Mouse (Mus musculus) forebrain, embryonic 14.5 days (tissue): ENCODE results near the gene Usp6nl. TPM values are rescaled to one million over a fixed set of nuclear protein-coding genes. Genes with fewer than 3 reads are reported as not detected.

Experiments used
- ATAC-seq: fragments of 200-750 bp; cut with Nextera tagmentation; 2 replicates; pipeline ENCODE4 v1.8.0; 2017; ENCODE audit warnings: mild to moderate bottlenecking, moderate library complexity
- DNase-seq: peaks from one replicate; pipeline ENCODE4 v3.0.0-alpha.2; 2015; ENCODE audit warnings: low spot score
- H3K27ac ChIP-seq: fragments of 300-500 bp; sonication (generic); 2 replicates; pipeline ENCODE4 v1.5.1; 2014; ENCODE audit warnings: low read depth, mild to moderate bottlenecking, control low read depth, low read length, moderate library complexity
- H3K27me3 ChIP-seq: fragments of 300-500 bp; sonication (generic); replicated peaks from 2 replicates; pipeline ENCODE4 v1.6.1; 2014; ENCODE audit warnings: low read length, control low read depth, mixed read lengths; ENCODE audit not compliant: control insufficient read depth, insufficient read depth
- H3K36me3 ChIP-seq: fragments of 300-500 bp; sonication (generic); 2 replicates; pipeline ENCODE4 v1.6.1; 2014; ENCODE audit warnings: low read length, control low read depth; ENCODE audit not compliant: control insufficient read depth, insufficient read depth
- H3K4me1 ChIP-seq: fragments of 300-500 bp; sonication (generic); 2 replicates; pipeline ENCODE4 v1.6.1; 2014; ENCODE audit warnings: antibody characterized with exemption, low read length, control low read depth; ENCODE audit not compliant: control insufficient read depth, insufficient read depth
- H3K4me2 ChIP-seq: fragments of 300-500 bp; sonication (generic); 2 replicates; pipeline ENCODE4 v1.6.1; 2014; ENCODE audit warnings: mild to moderate bottlenecking, control low read depth, low read length
- H3K4me3 ChIP-seq: fragments of 300-500 bp; sonication (generic); 2 replicates; pipeline ENCODE4 v1.5.1; 2014; ENCODE audit warnings: low read depth, low read length, control low read depth
- H3K9ac ChIP-seq: fragments of 300-500 bp; sonication (generic); 2 replicates; pipeline ENCODE4 v1.6.1; 2014; ENCODE audit warnings: mild to moderate bottlenecking, low read length, control low read depth, moderate library complexity
- H3K9me3 ChIP-seq: fragments of 300-500 bp; sonication (generic); replicated peaks from 2 replicates; pipeline ENCODE4 v1.6.1; 2016; ENCODE audit warnings: low read length, control low read depth, mixed read lengths; ENCODE audit not compliant: control insufficient read depth
- WGBS: fragments of 180-500 bp; shearing (Covaris S2); extraction: QIAGEN DNeasy Blood & Tissue Kit; methylation state at CpG from one replicate; pipeline ENCODE4 v1.1.7; 2014; 5-methylcytosine and 5-hydroxymethylcytosine counted together
- polyA plus RNA-seq: library from polyadenylated mRNA; unstranded; fragments of >200 nt; fragmentation: Nextera tagmentation; extraction: Ambion mirVana; gene quantifications from 2 replicates; pipeline ENCODE4 v1.2.1, GENCODE M21; 2014

The Usp6nl gene
- polyA plus RNA-seq, 1 experiment from 2014 or later = 6.6 TPM

DNA sequence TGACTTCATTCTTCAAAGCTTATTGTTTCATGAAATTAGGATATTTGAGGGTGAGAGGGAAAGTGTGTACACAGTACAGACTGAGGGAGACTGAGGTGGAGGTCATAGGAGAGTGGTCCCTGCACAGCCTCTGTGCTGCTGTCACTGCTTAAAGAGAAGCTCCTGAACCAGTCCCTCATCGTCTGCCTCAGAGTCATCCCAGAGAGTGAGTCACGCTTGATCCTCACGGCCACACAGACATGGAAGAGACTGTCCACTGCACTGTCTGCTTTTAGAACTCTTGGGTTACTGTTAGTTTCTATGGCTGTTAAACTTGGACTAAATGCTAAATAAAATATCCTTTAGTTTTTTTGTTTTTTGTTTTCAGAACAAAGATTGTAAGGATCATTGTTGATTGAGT lies 3.2 kb downstream of the Usp6nl start:
- WGBS = 56% methylated on average over 3 of the region's 3 CpGs
- Histone ChIP-seq H3K9me3 (no peaks in the 10 kb centered on the region), H3K27ac (no peak overlapping the region), H3K4me3 (no peak overlapping the region), H3K36me3 (no peaks in the 10 kb centered on the region), H3K9ac (no peak overlapping the region), H3K4me1 (peaks cover 16% of the 10 kb centered on the region), H3K27me3 (no peaks in the 10 kb centered on the region), H3K4me2 (no peak overlapping the region)
- DNase-seq (no peak), ATAC-seq (no peak)

GRCm38 (mm10) chr2:6328927-6329326 lies 6.5 kb downstream of the Usp6nl start:
- H3K36me3 ChIP-seq = no peaks in the 10 kb centered on the region
- H3K9ac ChIP-seq = no peak overlapping the region
- H3K4me2 ChIP-seq = no peak overlapping the region
- WGBS = 85% methylated on average over 7 of the region's 7 CpGs
- H3K27ac ChIP-seq = no peak overlapping the region
- H3K4me3 ChIP-seq = no peak overlapping the region
- H3K27me3 ChIP-seq = no peaks in the 10 kb centered on the region
- DNase-seq (no peak), ATAC-seq (no peak)
- H3K4me1 ChIP-seq = peaks cover 13% of the 10 kb centered on the region
- H3K9me3 ChIP-seq = no peaks in the 10 kb centered on the region

- no peak overlapping the region for H3K9ac ChIP-seq
- no peaks in the 10 kb centered on the region for H3K4me1 ChIP-seq
- no peaks in the 10 kb centered on the region for H3K27me3 ChIP-seq
- H3K4me2 ChIP-seq = no peak overlapping the region
- WGBS = 92% methylated on average over 8 of the region's 8 CpGs
- no peak overlapping the region for H3K4me3 ChIP-seq
- H3K9me3 ChIP-seq = no peaks in the 10 kb centered on the region
- no peak for DNase-seq
- ATAC-seq = no peak
- no peak overlapping the region for H3K27ac ChIP-seq
- no peaks in the 10 kb centered on the region for H3K36me3 ChIP-seq
These were observed 8.3 kb downstream of the Usp6nl start for GRCm38 (mm10) chr2:6330756-6331155.

GRCm38 (mm10) chr2:6331324-6332137 lies 9.1 kb downstream of the Usp6nl start:
- H3K9me3 ChIP-seq = no peaks in the 10 kb centered on the region
- H3K27ac ChIP-seq = no peak overlapping the region
- no peaks in the 10 kb centered on the region for H3K36me3 ChIP-seq
- 87% methylated on average over 7 of the region's 7 CpGs for WGBS
- no peak overlapping the region for H3K4me2 ChIP-seq
- H3K4me1 ChIP-seq = no peaks in the 10 kb centered on the region
- DNase-seq (no peak), ATAC-seq (no peak)
- no peaks in the 10 kb centered on the region for H3K27me3 ChIP-seq
- H3K4me3 ChIP-seq = no peak overlapping the region
- no peak overlapping the region for H3K9ac ChIP-seq

GRCm38 (mm10) chr2:6333570-6333969 lies 11.1 kb downstream of the Usp6nl start:
- no peaks in the 10 kb centered on the region for H3K9me3 ChIP-seq
- no peak for DNase-seq
- no peaks in the 10 kb centered on the region for H3K27me3 ChIP-seq
- 90% methylated on average over 1 of the region's 1 CpGs for WGBS
- ATAC-seq = no peak
- H3K9ac ChIP-seq = no peak overlapping the region
- H3K36me3 ChIP-seq = 0 out of 2 replicates have a peak, but pooled peaks cover 3% of the 10 kb centered on the region
- H3K4me3 ChIP-seq = no peak overlapping the region
- no peak overlapping the region for H3K27ac ChIP-seq
- no peak overlapping the region for H3K4me2 ChIP-seq
- no peaks in the 10 kb centered on the region for H3K4me1 ChIP-seq

DNA sequence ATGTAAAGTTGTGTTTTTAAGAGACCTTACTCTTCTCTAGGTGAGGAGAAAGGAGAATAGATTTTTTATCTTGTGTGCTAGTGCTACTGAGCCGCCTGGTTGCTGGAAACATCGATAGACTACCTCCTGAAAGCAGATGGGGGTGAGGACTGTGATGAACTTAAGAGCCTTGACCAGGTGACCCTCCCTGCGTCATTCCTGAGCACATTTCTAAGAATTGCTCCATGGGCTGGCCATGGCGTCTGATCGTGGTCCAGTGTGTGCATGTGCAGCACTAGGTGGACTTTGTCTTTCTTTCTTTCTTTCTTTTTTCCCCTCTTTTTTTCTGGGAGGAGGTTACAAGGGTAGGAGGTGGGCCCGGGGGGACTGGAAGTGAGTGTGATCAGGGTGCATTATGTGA lies 11.5 kb downstream of the Usp6nl start:
- no peak overlapping the region for H3K27ac ChIP-seq
- H3K9me3 ChIP-seq = no peaks in the 10 kb centered on the region
- ATAC-seq = no peak
- no peak overlapping the region for H3K4me2 ChIP-seq
- H3K36me3 ChIP-seq = 0 out of 2 replicates have a peak, but pooled peaks cover 3% of the 10 kb centered on the region
- no peak overlapping the region for H3K9ac ChIP-seq
- no peaks in the 10 kb centered on the region for H3K27me3 ChIP-seq
- DNase-seq = no peak
- 90% methylated on average over 6 of the region's 6 CpGs for WGBS
- H3K4me3 ChIP-seq = no peak overlapping the region
- H3K4me1 ChIP-seq = no peaks in the 10 kb centered on the region

DNA sequence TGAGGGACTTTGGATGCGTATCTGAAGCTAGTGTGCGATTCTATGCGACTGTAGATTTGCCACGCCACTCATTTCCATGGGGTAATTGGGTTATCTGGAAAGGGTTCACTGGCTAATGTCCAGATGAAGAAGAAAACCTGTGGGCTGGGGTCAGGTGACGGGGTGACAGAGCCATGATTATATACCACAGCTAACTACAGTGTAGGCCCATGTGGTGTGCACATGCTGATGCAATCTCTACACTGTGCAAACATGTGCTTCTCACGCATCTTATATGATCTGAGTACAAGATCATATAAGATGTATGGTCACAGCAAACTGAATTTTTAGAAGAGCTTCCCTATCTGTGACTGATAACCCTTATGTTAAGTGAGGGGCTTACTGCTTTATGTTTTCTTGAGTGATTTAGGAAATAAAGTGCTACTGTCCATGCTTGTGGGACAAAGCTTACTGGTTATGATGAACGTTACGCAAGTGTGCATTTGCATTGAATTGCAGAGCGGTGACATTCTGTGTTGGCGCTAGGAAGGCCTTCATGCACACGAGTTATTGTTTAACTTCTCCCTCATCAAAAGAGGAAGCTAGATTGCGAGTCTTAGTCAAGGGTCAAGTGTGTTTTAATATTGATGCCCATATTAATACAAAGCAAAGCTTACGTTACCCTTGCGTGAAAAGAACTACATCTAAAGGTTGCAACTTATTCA lies 12.7 kb downstream of the Usp6nl start:
- Histone ChIP-seq H3K36me3 (0 out of 2 replicates have a peak, but pooled peaks cover 3% of the 10 kb centered on the region), H3K27ac (no peak overlapping the region), H3K27me3 (no peaks in the 10 kb centered on the region), H3K4me2 (no peak overlapping the region), H3K4me1 (no peaks in the 10 kb centered on the region), H3K9me3 (no peaks in the 10 kb centered on the region), H3K9ac (no peak overlapping the region), H3K4me3 (no peak overlapping the region)
- no peak for ATAC-seq
- DNase-seq = no peak
- 87% methylated on average over 14 of the region's 14 CpGs for WGBS

GRCm38 (mm10) chr2:6336013-6336412 lies 13.5 kb downstream of the Usp6nl start:
- 91% methylated on average over 1 of the region's 1 CpGs for WGBS
- Histone ChIP-seq H3K36me3 (0 out of 2 replicates have a peak, but pooled peaks cover 3% of the 10 kb centered on the region), H3K27me3 (no peaks in the 10 kb centered on the region), H3K4me1 (no peaks in the 10 kb centered on the region), H3K4me3 (no peak overlapping the region), H3K9ac (no peak overlapping the region), H3K27ac (no peak overlapping the region), H3K9me3 (no peaks in the 10 kb centered on the region), H3K4me2 (no peak overlapping the region)
- ATAC-seq (no peak), DNase-seq (no peak)

GRCm38 (mm10) chr2:6336649-6337048 lies 14.2 kb downstream of the Usp6nl start:
- no peak overlapping the region for H3K4me3 ChIP-seq
- 0 out of 2 replicates have a peak, but pooled peaks cover 3% of the 10 kb centered on the region for H3K36me3 ChIP-seq
- H3K9ac ChIP-seq = no peak overlapping the region
- H3K27me3 ChIP-seq = no peaks in the 10 kb centered on the region
- no peak for DNase-seq
- no peak overlapping the region for H3K27ac ChIP-seq
- WGBS = 85% methylated on average over 3 of the region's 3 CpGs
- H3K9me3 ChIP-seq = no peaks in the 10 kb centered on the region
- no peaks in the 10 kb centered on the region for H3K4me1 ChIP-seq
- no peak for ATAC-seq
- H3K4me2 ChIP-seq = no peak overlapping the region
